Mouse (Mus musculus): Measurements from ENCODE around the gene Phc3.

GRCm38 (mm10) chr3:30965644-30966043 is 3.6 kb downstream of the Phc3 start:
- TF ChIP-seq CTCF (IDR thresholded peaks at IDR 0.05; ENCODE audit: borderline replicate concordance, extremely low read depth, insufficient read depth, insufficient read length) = no peak
- no peak for TF ChIP-seq POLR2A (IDR thresholded peaks at IDR 0.05; ENCODE audit: borderline replicate concordance, extremely low read depth, insufficient read depth, insufficient read length, poor library complexity, severe bottlenecking)

Data from brain, embryonic 14.5 days (tissue).